Mouse (Mus musculus) olfactory bulb, adult 2 months (tissue): Measurements from ENCODE around the gene Nf1. TPM values are rescaled to one million over a fixed set of nuclear protein-coding genes. Genes with fewer than 3 reads are reported as not detected.

Experiments used
- H3K27ac ChIP-seq: fragments of 200-500 bp; 2 replicates; pipeline ENCODE4 v1.5.1; 2012; ENCODE audit warnings: low read depth, low read length; ENCODE audit not compliant: insufficient read depth
- H3K4me1 ChIP-seq: fragments of 200-500 bp; 2 replicates; pipeline ENCODE4 v1.6.1; 2012; ENCODE audit warnings: low read length; ENCODE audit not compliant: control insufficient read depth, insufficient read depth
- H3K4me3 ChIP-seq: fragments of 200-500 bp; 2 replicates; pipeline ENCODE4 v1.5.1; 2012; ENCODE audit warnings: mild to moderate bottlenecking, low read depth, low read length, moderate library complexity; ENCODE audit not compliant: insufficient read depth
- CTCF ChIP-seq: fragments of 200-500 bp; IDR thresholded peaks from 2 replicates; pipeline ENCODE4 v1.5.1; 2012; ENCODE audit warnings: low read depth, mild to moderate bottlenecking, low read length, moderate library complexity; ENCODE audit not compliant: insufficient read depth
- POLR2A ChIP-seq: fragments of 200-500 bp; IDR thresholded peaks from 2 replicates; pipeline ENCODE4 v1.6.1; 2012; ENCODE audit warnings: mild to moderate bottlenecking, low read depth, low read length, moderate library complexity; ENCODE audit not compliant: insufficient read depth
- WGBS: fragments of 180-500 bp; shearing (Covaris S2); methylation state at CpG from one replicate; pipeline ENCODE4 v1.1.7; 2018; 5-methylcytosine and 5-hydroxymethylcytosine counted together
- polyA plus RNA-seq: library from polyadenylated mRNA; stranded (reverse); fragments of >200 nt; gene quantifications from 2 replicates; pipeline ENCODE4 v1.2.4, GENCODE M21; 2012; ENCODE audit warnings: low replicate concordance; ENCODE audit not compliant: missing spikeins, insufficient read depth, insufficient read length

Nf1 gene
- polyA plus RNA-seq, 1 experiment: 163 TPM

DNA sequence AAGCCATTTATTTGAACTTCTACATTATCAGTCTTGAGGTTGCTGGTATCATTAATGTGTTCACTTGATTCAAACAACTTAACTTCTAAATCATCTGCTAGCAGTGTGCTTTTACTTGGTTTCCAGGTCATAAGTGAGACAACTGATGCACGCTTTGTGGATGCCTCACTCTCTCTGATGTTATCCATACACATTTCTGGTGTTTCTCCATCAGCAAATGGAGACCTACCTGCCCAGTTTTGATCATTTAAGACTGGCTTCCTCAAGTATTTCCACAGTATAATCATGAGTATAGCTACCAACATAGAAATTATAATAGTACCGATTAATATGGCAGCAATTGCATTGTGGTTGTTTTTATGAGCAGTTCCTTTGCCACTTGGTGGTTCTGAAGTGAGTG lies 176.3 kb downstream of the Nf1 start:
- no peak overlapping the region for H3K4me3 ChIP-seq
- TF ChIP-seq POLR2A (no peak), CTCF (no peak)
- H3K27ac ChIP-seq: no peak overlapping the region
- 99% methylated on average over 2 of the region's 2 CpGs for WGBS
- no peaks in the 10 kb centered on the region for H3K4me1 ChIP-seq

DNA sequence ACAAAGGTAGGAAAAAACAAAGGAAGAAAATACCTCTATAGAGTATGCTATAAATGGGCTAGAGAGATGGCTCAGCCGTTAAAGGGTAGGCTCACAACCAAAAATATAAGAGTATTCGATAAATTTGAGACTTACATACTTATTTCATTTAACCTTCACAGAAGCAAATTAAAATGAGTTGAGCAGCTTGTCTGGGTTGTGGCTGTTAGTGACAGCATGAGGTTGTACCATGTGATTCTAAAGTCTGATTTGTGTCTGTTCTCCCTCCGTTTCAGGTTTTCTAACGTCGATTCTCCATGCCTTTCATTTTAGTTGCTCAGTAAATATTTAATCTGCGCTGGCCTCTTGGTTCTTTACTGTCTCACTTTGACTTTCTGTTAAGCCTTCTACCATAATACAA lies 179.8 kb downstream of the Nf1 start:
- TF ChIP-seq CTCF (no peak), POLR2A (no peak)
- WGBS: 85% methylated on average over 6 of the region's 6 CpGs
- no peak overlapping the region for H3K4me3 ChIP-seq
- H3K27ac ChIP-seq: no peak overlapping the region
- no peaks in the 10 kb centered on the region for H3K4me1 ChIP-seq

DNA sequence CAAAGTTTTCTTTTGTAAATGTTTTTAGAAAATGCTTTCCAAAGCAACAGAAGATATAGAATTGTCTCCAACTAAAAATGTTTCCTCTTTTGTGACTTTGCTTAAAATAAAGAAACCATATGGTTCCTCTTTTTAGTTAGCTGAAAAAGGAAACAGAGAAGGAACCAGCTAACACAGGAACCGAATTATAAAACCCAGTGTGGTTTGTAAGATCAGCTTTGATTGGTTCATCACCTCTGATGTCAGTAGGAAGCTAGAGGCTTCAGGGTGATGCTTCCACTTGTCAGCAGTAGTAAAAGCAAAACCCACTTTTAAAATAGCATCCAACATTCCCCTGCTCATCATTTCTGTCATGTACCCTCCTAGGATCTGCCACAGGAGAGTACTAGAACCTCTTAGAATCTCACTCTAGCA lies 180.4 kb downstream of the Nf1 start:
- WGBS: 39% methylated on average over 1 of the region's 1 CpGs
- Histone ChIP-seq H3K4me3 (no peak overlapping the region), H3K4me1 (no peaks in the 10 kb centered on the region), H3K27ac (no peak overlapping the region)
- no peak for TF ChIP-seq POLR2A
- no peak for TF ChIP-seq CTCF

DNA sequence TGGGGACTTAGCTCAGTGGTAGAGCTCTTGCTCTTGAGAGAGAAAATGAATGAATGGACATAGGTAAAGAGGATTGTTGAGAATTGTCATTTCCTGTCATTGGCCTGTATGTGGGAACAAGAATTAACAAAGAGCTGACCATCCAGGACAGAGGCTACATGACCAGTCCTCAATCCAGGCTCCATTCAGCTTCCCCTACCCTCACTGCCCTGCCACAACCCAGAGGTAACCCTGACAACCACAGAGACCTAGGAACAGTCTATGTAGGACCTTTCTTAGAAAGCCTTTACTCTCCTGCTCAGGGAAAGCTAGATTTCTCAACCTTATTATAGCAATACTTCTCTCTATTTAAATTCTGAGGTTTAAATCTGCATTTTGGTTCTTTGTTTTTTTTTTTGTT lies 181.3 kb downstream of the Nf1 start:
- Histone ChIP-seq H3K4me3 (no peak overlapping the region), H3K4me1 (no peaks in the 10 kb centered on the region), H3K27ac (no peak overlapping the region)
- TF ChIP-seq POLR2A (no peak), CTCF (no peak)

DNA sequence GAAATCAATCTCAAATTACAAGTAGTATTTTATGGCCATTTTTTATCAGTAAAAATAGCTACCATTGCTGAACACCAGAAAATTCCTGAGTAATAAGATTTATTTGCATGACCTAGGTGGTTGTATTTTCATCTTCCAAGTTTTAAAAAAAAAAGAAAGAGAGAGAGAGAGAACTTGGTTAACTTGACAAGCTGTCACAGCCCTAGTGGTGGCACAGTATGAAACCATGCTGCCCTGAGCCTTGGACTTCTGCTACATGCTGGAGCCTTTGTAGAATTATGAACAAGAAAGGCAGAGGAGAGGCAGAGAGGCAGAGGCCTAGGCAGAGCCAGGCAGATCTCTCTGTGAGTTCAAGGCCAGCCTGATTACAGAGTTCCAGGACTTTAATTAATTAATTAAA lies 182.4 kb downstream of the Nf1 start:
- TF ChIP-seq POLR2A: no peak
- no peak overlapping the region for H3K4me3 ChIP-seq
- H3K27ac ChIP-seq: no peak overlapping the region
- H3K4me1 ChIP-seq: peaks cover under 1% of the 10 kb centered on the region

DNA sequence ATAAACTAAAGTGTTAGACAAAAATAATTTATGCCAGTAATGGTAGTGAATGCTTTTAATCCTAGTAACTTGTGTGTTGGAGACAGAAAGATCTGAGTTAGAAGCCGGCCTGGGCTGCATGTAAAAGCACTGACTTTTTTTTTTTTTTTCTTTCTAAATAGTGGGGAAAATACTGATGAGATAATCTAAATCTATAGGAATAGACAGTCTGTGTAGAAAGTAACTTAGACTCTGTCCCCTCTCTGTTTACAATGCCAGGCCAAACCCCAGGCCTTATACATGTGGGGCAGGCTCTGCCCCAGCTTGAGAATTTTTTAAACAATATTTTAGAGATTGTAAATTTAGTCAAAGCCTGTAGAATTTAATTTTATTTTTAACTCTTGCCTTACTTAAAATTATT lies 183.5 kb downstream of the Nf1 start:
- H3K27ac ChIP-seq: no peak overlapping the region
- 86% methylated on average over 1 of the region's 1 CpGs for WGBS
- H3K4me1 ChIP-seq: peaks cover 6% of the 10 kb centered on the region
- H3K4me3 ChIP-seq: no peak overlapping the region
- TF ChIP-seq CTCF (no peak), POLR2A (no peak)

DNA sequence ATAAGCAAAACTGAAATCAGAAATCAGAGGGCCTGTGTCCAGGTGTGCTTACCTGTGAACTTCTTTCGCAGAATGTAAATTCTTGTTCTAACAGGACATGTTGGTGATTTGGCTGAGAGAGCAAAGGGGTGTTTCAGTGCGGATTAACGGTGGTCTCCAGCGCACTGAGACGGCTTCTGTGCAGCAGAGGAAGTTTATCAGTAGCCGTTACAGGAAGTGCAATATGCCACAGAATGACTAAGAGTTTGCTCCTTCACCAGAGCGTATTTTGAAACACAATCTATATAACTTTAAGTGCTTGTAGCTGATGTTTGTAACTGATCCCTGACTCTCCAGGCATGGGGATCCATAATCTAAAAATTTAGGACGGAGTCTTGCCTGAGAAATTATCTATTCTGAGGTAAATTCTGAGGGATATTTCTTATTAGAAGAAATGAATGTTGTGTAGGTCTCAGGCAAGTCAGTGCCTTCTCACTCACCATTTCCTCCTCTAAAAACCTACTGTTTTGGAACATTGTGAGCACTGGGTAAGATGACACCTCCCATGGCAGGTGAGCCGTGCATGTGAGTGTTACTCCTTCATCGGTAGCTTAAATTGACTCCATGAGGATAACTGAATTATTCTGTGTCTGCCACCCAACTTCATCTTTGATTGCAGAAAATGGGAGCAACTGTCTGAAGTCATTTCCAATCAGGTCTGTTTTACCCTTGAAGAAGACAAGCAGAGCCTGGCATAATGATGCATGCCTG lies 184.2 kb downstream of the Nf1 start, which contains the start of gene Evi2b:
Evi2b (minus strand) TSS at position 203 of the 750 bp plus-strand sequence.
- TF ChIP-seq POLR2A (no peak), CTCF (no peak)
- peaks cover 6% of the 10 kb centered on the region for H3K4me1 ChIP-seq
- H3K27ac ChIP-seq: no peak within 1 kb of the TSS
- H3K4me3 ChIP-seq: no peak within 1 kb of the TSS
- WGBS: 92% methylated on average over 10 of the region's 10 CpGs

DNA sequence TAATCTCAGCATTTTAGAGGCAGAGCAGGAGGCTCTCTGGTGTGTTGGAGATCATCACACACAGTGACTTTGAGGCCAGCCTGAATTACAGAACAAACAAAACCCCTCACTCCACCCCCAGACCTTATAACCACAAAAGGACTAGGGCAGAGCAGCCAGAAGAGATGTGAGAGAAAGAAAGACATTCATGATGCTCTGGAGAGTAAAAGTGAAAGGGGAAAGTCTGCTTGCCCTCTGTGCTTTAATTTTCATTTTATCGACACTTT lies 184.8 kb downstream of the Nf1 start:
- no peak for TF ChIP-seq POLR2A
- TF ChIP-seq CTCF: no peak
- Histone ChIP-seq H3K27ac (no peak overlapping the region), H3K4me3 (no peak overlapping the region), H3K4me1 (peaks cover 6% of the 10 kb centered on the region)
- 91% methylated on average over 1 of the region's 1 CpGs for WGBS

DNA sequence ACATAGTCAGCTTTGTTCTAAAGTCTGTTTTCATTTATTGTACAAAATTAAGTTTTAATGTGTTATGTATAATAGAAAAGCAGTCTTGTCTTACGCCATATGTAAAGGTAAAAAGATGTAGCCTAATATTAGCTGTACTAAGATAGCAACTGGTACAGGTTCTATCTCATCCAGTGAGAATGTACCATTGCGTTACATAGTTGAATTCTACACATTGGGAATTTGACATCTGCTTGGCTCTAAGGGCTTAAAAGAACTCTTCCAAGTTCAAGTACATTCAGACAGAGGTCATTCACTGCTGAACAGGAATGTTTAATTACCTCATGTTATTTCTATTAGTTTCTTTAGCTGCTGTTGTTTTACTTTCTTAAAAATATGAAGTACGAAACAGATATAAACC lies 187.1 kb downstream of the Nf1 start:
- H3K4me3 ChIP-seq: no peak overlapping the region
- peaks cover 6% of the 10 kb centered on the region for H3K4me1 ChIP-seq
- WGBS: 94% methylated on average over 3 of the region's 3 CpGs
- H3K27ac ChIP-seq: no peak overlapping the region
- no peak for TF ChIP-seq POLR2A
- TF ChIP-seq CTCF: no peak

DNA sequence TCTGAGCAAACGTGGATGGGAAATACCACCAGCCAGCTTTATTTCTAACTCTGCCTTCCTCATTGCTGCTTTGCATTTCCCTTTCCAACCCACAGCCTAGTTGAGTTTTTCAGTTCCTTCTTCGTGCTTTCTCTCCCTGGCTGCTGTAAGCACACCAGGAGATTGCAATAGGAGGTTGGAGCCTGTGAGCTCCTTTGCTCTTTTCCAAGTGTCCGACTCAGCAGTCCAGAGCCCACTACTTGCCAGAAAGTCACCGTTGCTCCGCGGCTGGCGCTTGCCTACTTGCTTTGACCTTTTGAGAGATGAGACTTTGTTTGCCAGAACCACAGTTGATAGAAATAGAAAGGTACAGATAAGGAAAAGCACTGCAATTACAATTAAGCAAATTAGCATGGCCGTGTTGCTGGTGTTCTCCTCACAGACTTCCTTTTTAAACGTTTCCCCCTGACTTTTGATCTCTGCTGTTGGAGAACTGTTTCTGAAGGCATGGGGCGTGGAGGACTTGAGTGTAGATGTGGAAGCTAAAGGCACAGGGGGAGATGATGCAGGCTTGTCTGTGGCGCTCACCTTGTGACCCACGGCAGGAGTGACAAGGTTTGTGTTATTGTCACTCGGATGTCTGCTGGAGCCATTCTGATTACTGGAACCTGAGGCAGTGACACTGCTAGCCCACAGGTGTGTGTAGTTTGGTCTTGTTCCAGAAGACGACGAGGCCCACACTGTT lies 187.7 kb downstream of the Nf1 start:
- H3K27ac ChIP-seq: no peak overlapping the region
- 50% methylated on average over 15 of the region's 15 CpGs for WGBS
- TF ChIP-seq POLR2A (no peak), CTCF (no peak)
- no peak overlapping the region for H3K4me3 ChIP-seq
- H3K4me1 ChIP-seq: peaks cover 6% of the 10 kb centered on the region
